Mouse (Mus musculus) hindbrain, embryonic 11.5 days (tissue): ENCODE data around the gene Hnrnpa2b1. TPM values are rescaled to one million over a fixed set of nuclear protein-coding genes. Genes with fewer than 3 reads are reported as not detected.
A peak's percentile ranks its signal among the peaks of the same experiment; 100 is the strongest.

Experiments used
- ATAC-seq: fragments of 200-750 bp; cut with Nextera tagmentation; 2 replicates; pipeline ENCODE4 v1.8.0; 2017; ENCODE audit warnings: mild to moderate bottlenecking, moderate TSS enrichment, moderate library complexity; ENCODE audit not compliant: low FRiP score
- DNase-seq: peaks from one replicate; pipeline ENCODE4 v3.0.0-alpha.2; 2015; ENCODE audit warnings: low spot score
- H3K27ac ChIP-seq: fragments of 300-500 bp; sonication (generic); 2 replicates; pipeline ENCODE4 v1.5.1; 2014; ENCODE audit warnings: mild to moderate bottlenecking, low read depth, low read length
- H3K27me3 ChIP-seq: fragments of 300-500 bp; sonication (generic); 2 replicates; pipeline ENCODE4 v1.6.1; 2014; ENCODE audit warnings: mild to moderate bottlenecking, low read length, moderate library complexity, mixed read lengths; ENCODE audit not compliant: control insufficient read depth, insufficient read depth
- H3K36me3 ChIP-seq: fragments of 300-500 bp; sonication (generic); 2 replicates; pipeline ENCODE4 v1.6.1; 2014; ENCODE audit warnings: mild to moderate bottlenecking, low read length, moderate library complexity, mixed read lengths; ENCODE audit not compliant: control insufficient read depth, insufficient read depth
- H3K4me1 ChIP-seq: fragments of 300-500 bp; sonication (generic); replicated peaks from 2 replicates; pipeline ENCODE4 v1.6.1; 2014; ENCODE audit warnings: low read length, mixed read lengths; ENCODE audit not compliant: control insufficient read depth, insufficient read depth
- H3K4me2 ChIP-seq: fragments of 300-500 bp; sonication (generic); replicated peaks from 2 replicates; pipeline ENCODE4 v1.6.1; 2014; ENCODE audit warnings: mild to moderate bottlenecking, low read depth, low read length
- H3K4me3 ChIP-seq: fragments of 300-500 bp; sonication (generic); 2 replicates; pipeline ENCODE4 v1.5.1; 2014; ENCODE audit warnings: low read depth, low read length
- H3K9ac ChIP-seq: fragments of 300-500 bp; sonication (generic); 2 replicates; pipeline ENCODE4 v1.6.1; 2014; ENCODE audit warnings: low read depth, low read length
- H3K9me3 ChIP-seq: fragments of 300-500 bp; sonication (generic); 2 replicates; pipeline ENCODE4 v1.6.1; 2016; ENCODE audit warnings: low read length; ENCODE audit not compliant: control insufficient read depth
- WGBS: fragments of 180-500 bp; shearing (Covaris S2); extraction: QIAGEN DNeasy Blood & Tissue Kit; methylation state at CpG from one replicate; pipeline ENCODE4 v1.1.7; 2014; 5-methylcytosine and 5-hydroxymethylcytosine counted together
- polyA plus RNA-seq: library from polyadenylated mRNA; unstranded; fragments of >200 nt; fragmentation: Nextera tagmentation; extraction: Ambion mirVana; gene quantifications from 2 replicates; pipeline ENCODE4 v1.2.1, GENCODE M21; 2014

The Hnrnpa2b1 gene
- polyA plus RNA-seq = 1,561 and 1,692 TPM in 2 replicates

DNA sequence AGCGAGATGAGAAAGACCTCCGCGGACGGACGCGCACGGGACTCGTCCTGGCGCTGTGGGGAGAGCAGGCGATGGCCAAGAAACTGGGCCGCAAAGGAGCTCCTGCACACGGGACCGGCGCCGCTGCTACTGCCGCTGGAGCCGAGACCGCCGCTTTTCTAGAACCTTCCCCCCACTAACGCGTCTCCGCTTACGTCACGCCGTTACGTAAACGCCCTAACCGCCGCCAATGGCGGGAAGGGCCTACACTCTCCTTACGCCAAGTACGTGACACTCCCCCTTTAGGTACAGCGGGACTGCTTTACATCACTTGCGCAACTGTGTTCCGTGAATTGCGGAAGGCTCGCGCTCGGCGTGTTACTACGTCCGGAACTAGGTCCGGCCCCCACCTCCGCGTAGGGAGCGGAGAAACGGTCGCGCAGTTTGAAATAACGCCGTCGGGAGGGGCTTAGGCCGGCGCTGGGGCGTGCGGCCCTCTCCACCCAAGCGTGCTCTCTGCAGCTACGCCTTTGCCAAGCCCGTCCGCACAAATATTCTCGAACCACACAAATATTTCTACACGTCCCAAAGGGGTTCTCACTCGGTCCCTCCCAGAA is at the start of gene Hnrnpa2b1:
Hnrnpa2b1 (minus strand) TSS at position 180 of the 596 bp plus-strand sequence.
- Histone ChIP-seq H3K36me3 (peaks cover 6% of the 10 kb centered on the region; the same call in 1 of the 2 replicates), H3K4me3 (peak within 1 kb of the TSS; percentile 98), H3K9me3 (no peaks in the 10 kb centered on the region), H3K27me3 (no peaks in the 10 kb centered on the region), H3K4me1 (peaks cover 4% of the 10 kb centered on the region), H3K9ac (peak within 1 kb of the TSS; percentile 100), H3K27ac (peak within 1 kb of the TSS; percentile 100), H3K4me2 (peak within 1 kb of the TSS; percentile 48)
- ATAC-seq = peak; percentile 92
- DNase-seq = peak; percentile 100
- WGBS = under 1% methylated on average over 63 of the region's 63 CpGs

DNA sequence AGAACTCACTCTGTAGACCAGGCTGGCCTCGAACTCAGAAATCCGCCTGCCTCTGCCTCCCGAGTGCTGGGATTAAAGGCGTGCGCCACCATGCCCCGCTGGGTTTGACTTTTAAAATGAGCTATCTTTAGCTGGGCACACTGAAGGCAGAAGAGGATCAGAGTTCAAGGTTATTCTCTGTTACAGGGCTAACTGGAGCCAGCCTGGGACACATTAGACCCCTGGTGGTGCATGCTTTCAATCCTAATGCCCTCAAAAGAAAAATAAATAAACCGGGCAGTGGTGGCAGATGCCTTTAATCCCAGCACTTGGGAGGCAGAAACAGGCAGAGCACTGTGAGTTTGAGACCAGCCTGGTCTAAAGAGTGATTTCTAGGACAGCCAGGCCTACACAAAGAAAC is 45.2 kb upstream of the Hnrnpa2b1 start:
- Histone ChIP-seq H3K36me3 (no peaks in the 10 kb centered on the region), H3K4me2 (no peak overlapping the region), H3K27ac (no peak overlapping the region), H3K9me3 (no peaks in the 10 kb centered on the region), H3K27me3 (no peaks in the 10 kb centered on the region), H3K4me3 (no peak overlapping the region), H3K4me1 (no peaks in the 10 kb centered on the region), H3K9ac (no peak overlapping the region)
- ATAC-seq (no peak), DNase-seq (no peak)
- 93% methylated on average over 7 of the region's 7 CpGs for WGBS

DNA sequence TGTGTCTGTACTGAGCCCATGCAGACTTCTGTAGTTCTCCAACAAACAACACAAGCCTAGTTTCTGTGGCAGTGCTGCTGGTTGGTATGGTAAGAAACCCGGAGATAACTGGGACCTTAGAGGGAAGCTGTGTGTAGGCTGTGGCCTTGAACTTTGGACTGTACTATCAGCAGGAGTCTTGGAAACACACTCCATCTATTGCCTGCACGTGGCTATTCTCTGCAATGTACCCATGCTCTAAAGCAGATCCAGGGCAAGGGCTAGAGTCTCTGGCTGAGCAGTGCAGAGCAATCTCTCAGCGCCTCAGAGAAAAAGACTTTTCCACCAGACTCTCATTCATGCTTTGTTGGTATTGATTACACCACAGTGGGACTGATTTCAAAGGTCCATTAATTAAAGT is 44.1 kb upstream of the Hnrnpa2b1 start:
- 76% methylated on average over 3 of the region's 3 CpGs for WGBS

DNA sequence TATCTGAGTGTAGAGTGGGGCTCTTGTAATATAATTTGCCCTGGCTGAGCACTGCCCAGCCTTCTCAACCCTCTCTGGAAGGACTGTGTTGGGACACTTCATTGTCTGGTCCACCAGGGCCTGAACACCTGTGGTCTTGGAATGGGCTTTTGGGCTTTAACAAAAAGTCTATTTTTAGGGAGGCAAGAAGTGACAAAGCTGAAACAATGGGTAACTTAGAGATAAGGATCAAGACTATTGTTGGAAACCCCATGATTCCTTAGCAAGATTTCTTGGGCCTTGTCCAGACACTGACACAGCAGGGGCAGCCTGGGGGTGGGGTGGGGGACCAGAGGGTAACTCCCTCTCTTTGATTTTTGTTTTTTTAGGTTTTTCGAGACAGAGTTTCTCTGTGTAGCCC is 41.3 kb upstream of the Hnrnpa2b1 start:
- DNase-seq (no peak), ATAC-seq (no peak)
- H3K4me3 ChIP-seq = no peak overlapping the region
- H3K36me3 ChIP-seq = no peaks in the 10 kb centered on the region
- no peaks in the 10 kb centered on the region for H3K4me1 ChIP-seq
- H3K27me3 ChIP-seq = no peaks in the 10 kb centered on the region
- H3K9me3 ChIP-seq = no peaks in the 10 kb centered on the region
- WGBS = 45% methylated on average over 1 of the region's 1 CpGs
- H3K27ac ChIP-seq = no peak overlapping the region
- no peak overlapping the region for H3K9ac ChIP-seq
- H3K4me2 ChIP-seq = no peak overlapping the region

More for the DNA sequence above, 44.1 kb upstream of the Hnrnpa2b1 start:
- H3K36me3 ChIP-seq = no peaks in the 10 kb centered on the region
- no peaks in the 10 kb centered on the region for H3K9me3 ChIP-seq
- H3K4me1 ChIP-seq = no peaks in the 10 kb centered on the region
- no peak for ATAC-seq
- no peak overlapping the region for H3K27ac ChIP-seq
- no peak overlapping the region for H3K9ac ChIP-seq
- DNase-seq = no peak
- H3K4me3 ChIP-seq = no peak overlapping the region
- H3K4me2 ChIP-seq = no peak overlapping the region
- H3K27me3 ChIP-seq = no peaks in the 10 kb centered on the region

DNA sequence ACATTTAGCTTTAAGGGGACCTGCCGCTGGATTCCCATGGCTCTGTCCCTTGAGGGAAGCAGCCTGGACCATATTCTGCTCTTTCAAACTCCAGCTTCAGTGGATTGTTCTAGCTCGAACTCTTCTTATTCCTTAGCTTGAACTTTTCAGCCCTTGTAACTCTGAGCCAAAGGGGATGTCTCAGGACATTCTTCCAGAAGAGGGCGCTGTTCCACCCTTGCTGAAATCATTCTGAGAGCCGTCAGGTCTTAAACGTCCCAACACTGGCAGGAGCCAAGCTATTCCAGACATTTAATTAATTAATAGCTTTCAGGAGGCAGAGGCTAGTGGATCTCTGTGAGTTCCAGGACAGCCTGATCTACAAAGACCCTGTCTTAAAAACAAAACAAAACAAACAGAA is 40.4 kb upstream of the Hnrnpa2b1 start:
- Histone ChIP-seq H3K4me2 (no peak overlapping the region), H3K4me1 (no peaks in the 10 kb centered on the region), H3K4me3 (no peak overlapping the region), H3K27ac (no peak overlapping the region), H3K27me3 (no peaks in the 10 kb centered on the region), H3K9me3 (no peaks in the 10 kb centered on the region), H3K36me3 (no peaks in the 10 kb centered on the region), H3K9ac (no peak overlapping the region)
- DNase-seq (peak; percentile 62), ATAC-seq (no peak)
- 35% methylated on average over 5 of the region's 5 CpGs for WGBS

DNA sequence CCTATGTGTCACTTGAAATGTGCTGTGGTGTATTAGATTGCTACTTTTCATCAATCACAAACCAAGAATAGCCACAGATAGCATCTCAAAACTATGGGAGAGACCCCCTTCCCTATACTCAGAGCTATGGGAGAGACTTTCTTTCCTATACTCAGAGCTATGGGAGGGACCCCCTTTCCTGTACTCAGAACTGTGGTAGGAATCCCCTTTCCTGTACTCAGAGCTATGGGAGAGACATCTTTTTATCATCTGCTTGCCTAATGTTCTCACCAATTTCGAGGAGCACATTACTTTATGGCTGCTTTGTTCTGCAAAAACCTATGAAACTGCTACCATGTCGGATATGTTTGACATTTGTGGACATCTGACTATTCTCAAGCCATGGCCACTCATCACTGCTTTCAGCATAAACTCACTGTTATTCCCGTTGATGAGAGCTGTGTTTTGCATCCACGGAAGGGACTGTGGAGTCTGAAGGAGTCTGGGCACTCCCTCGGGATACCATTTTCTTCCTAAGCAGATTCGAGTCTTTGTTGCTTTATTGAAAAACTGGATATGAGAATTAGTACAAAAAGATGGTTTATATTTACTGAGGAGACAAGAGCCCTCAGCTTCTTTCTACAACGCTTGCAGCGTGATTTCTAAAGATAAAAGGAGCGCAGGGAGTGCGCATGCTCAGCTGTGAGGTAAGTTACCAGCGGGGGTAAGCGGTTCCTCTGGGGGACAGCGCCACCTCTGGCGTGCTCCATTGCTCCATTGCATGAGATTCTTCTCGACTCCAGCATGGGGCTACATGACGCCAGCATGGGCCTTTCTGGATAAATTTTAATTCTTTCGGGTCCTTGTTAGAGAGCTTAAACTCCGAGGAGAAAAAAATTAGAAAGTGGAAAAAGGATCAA is 39.3 kb upstream of the Hnrnpa2b1 start:
- no peak for ATAC-seq
- no peak overlapping the region for H3K27ac ChIP-seq
- H3K4me1 ChIP-seq = no peaks in the 10 kb centered on the region
- peak overlapping the region; percentile 4; the same call in 1 of the 2 replicates for H3K9ac ChIP-seq
- DNase-seq = peak; percentile 84
- H3K9me3 ChIP-seq = no peaks in the 10 kb centered on the region
- peak overlapping the region; percentile 32 for H3K4me2 ChIP-seq
- 30% methylated on average over 18 of the region's 18 CpGs for WGBS
- H3K27me3 ChIP-seq = no peaks in the 10 kb centered on the region
- no peaks in the 10 kb centered on the region for H3K36me3 ChIP-seq
- peak overlapping the region; percentile 20 for H3K4me3 ChIP-seq

DNA sequence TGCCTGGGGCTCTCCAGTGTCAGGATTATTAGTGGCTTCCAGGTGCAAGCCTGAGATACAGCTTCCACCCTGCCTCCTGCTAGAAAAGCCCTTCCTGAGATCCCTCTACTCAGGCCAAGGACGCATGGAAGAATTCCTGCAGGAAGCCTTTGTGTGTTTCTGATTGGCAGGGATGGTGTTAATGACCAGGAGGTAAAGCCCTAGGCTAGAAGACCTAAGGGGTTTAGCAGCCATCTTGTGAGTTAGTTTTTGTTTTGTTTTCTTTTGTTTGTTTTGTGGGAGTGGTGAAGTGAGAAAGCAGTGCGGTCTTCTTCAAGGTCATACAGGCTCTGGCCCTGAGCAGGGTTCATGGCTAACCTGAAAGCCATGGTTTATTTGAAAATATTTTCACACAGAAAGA is 37.9 kb upstream of the Hnrnpa2b1 start:
- H3K27ac ChIP-seq = no peak overlapping the region
- no peaks in the 10 kb centered on the region for H3K27me3 ChIP-seq
- no peak for DNase-seq
- H3K4me2 ChIP-seq = no peak overlapping the region
- no peak for ATAC-seq
- H3K36me3 ChIP-seq = no peaks in the 10 kb centered on the region
- H3K4me1 ChIP-seq = no peaks in the 10 kb centered on the region
- H3K9me3 ChIP-seq = no peaks in the 10 kb centered on the region
- no peak overlapping the region for H3K9ac ChIP-seq
- no peak overlapping the region for H3K4me3 ChIP-seq
- WGBS = 64% methylated on average over 2 of the region's 2 CpGs

DNA sequence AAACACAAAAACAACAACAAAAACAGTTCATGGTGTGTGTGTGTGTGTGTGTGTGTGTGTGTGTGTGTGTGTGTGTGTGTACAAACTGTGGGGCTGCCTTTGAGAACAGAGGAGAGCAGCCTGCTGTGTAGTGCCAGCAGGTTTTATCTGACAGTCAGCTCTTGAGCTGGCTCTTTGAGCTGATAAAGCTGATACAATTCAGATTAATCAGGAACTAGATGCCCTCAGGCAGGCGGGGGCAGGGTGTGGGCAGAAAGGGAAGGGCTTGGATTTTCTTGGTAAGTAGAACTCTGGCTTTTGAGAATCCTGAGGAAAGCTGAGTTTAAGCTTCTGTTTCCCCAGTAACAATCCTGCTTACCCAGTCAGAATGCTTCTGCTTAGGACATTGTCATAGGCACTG is 36.0 kb upstream of the Hnrnpa2b1 start:
- H3K9ac ChIP-seq = no peak overlapping the region

More for the DNA sequence above, 36.0 kb upstream of the Hnrnpa2b1 start:
- Histone ChIP-seq H3K4me3 (no peak overlapping the region), H3K36me3 (no peaks in the 10 kb centered on the region), H3K4me1 (no peaks in the 10 kb centered on the region), H3K27ac (no peak overlapping the region), H3K27me3 (no peaks in the 10 kb centered on the region), H3K4me2 (no peak overlapping the region), H3K9me3 (no peaks in the 10 kb centered on the region)
- 74% methylated on average over 1 of the region's 1 CpGs for WGBS
- no peak for ATAC-seq
- DNase-seq = no peak
